Mouse (Mus musculus) hindbrain, embryonic 16.5 days (tissue): ENCODE measurements around the gene Lamtor2. TPM values are rescaled to one million over a fixed set of nuclear protein-coding genes. Genes with fewer than 3 reads are reported as not detected.

Experiments used
- microRNA counts: library from miRNA; unstranded; fragments of <30 nt; microRNA quantifications from one replicate; lab custom pipeline; 2016
- microRNA-seq: library from miRNA; unstranded; fragments of <30 nt; microRNA quantifications from one replicate; pipeline ENCODE4, GENCODE M21; 2017
- polyA plus RNA-seq: library from polyadenylated mRNA; unstranded; fragments of >200 nt; fragmentation: Nextera tagmentation; extraction: Ambion mirVana; gene quantifications from 2 replicates; pipeline ENCODE4 v1.2.1, GENCODE M21; 2015

Gene Lamtor2
- polyA plus RNA-seq, 1 experiment from 2014 or later, result 218 TPM

MicroRNAs within 50 kb of the gene (microRNA counts, 519-probe panel; counts per million panel counts)
- microRNA mmu-miR-1905 (lab: Ali Mortazavi, UCI), result not detected

Small RNA genes within 50 kb of the gene (microRNA-seq; reads per million reads assigned to microRNA genes)
- gene Mir1905, result not detected

Other genes with a start within 250 kb of the Lamtor2 start
- 127 and 136 TPM in 2 replicates for gene Glmp, start 228.1 kb downstream of the Lamtor2 start, polyA plus RNA-seq
- 1.3 TPM in 2 replicates for gene Tmem79, start 216.9 kb downstream of the Lamtor2 start, polyA plus RNA-seq
- gene Smg5, start 216.8 kb downstream of the Lamtor2 start, polyA plus RNA-seq, result 49.7 and 61.5 TPM in 2 replicates
- gene Paqr6, start 188.5 kb downstream of the Lamtor2 start, polyA plus RNA-seq, result 2.9 and 3.1 TPM in 2 replicates
- 0.09 and 0.10 TPM in 2 replicates for gene Bglap3, start 180.3 kb downstream of the Lamtor2 start, polyA plus RNA-seq
- not detected in 2 replicates for gene Bglap2, start 174.4 kb downstream of the Lamtor2 start, polyA plus RNA-seq
- not detected in 2 replicates for gene Bglap, start 168.6 kb downstream of the Lamtor2 start, polyA plus RNA-seq
- gene Pmf1, start 142.7 kb downstream of the Lamtor2 start, polyA plus RNA-seq, result 30.6 and 34.4 TPM in 2 replicates
- gene Slc25a44, start 127.9 kb downstream of the Lamtor2 start, polyA plus RNA-seq, result 40.3 and 42.3 TPM in 2 replicates
- 32.3 and 32.8 TPM in 2 replicates for gene Sema4a, start 91.9 kb downstream of the Lamtor2 start, polyA plus RNA-seq
- gene Lmna, start 43.1 kb downstream of the Lamtor2 start, polyA plus RNA-seq, result 62.3 and 70.4 TPM in 2 replicates
- 20.4 and 22.1 TPM in 2 replicates for gene Mex3a, start 20.7 kb downstream of the Lamtor2 start, polyA plus RNA-seq
- gene Rab25, start 4.8 kb downstream of the Lamtor2 start, polyA plus RNA-seq, result 0.15 TPM in 1 of 2 replicates, not detected in the other
- gene Ubqln4, start 684 bp upstream of the Lamtor2 start, polyA plus RNA-seq, result 40.1 and 44.4 TPM in 2 replicates
- gene Ssr2, start 22.8 kb upstream of the Lamtor2 start, polyA plus RNA-seq, result 133 and 167 TPM in 2 replicates
- 79.0 and 104 TPM in 2 replicates for gene Arhgef2, start 52.9 kb upstream of the Lamtor2 start, polyA plus RNA-seq
- not detected in 2 replicates for gene Rxfp4, start 100.1 kb upstream of the Lamtor2 start, polyA plus RNA-seq
- 70.2 and 81.8 TPM in 2 replicates for gene Khdc4, start 132.7 kb upstream of the Lamtor2 start, polyA plus RNA-seq
- 72.2 and 72.6 TPM in 2 replicates for gene Rit1, start 163.8 kb upstream of the Lamtor2 start, polyA plus RNA-seq
- gene Syt11, start 222.1 kb upstream of the Lamtor2 start, polyA plus RNA-seq, result 249 and 257 TPM in 2 replicates